Mouse (Mus musculus) liver (tissue): Measurements from ENCODE around the gene Kcna10.
A peak's percentile ranks its signal among the peaks of the same experiment; 100 is the strongest.

ENCODE experiments used
- DNase-seq: peaks from one replicate; pipeline ENCODE4 v3.0.0-alpha.2; 2020; ENCODE audit warnings: mixed read lengths

Kcna10 gene

DNA sequence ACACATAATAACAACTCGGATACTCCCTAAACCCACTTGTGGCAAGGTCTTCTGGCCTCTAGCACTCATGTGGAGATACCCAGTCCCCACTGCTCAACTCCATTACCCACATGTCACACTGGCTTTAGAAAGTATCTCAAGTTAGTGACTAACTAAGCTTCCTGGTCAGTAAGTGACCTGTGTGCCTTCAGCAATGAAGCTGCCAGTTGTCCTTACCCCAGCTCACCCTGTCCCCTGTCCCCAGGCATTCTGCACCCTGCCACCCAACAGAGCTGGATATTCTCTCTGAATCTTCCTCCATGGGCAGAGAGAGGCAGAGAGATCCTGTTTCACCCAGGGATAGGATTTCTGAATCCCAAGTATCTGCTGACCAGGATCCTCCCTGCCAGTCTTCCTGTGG, at the start of gene Kcna10:
TSS of gene Kcna10 (plus strand) at position 301 of the 400 bp plus-strand sequence.
- no peak for DNase-seq

DNA sequence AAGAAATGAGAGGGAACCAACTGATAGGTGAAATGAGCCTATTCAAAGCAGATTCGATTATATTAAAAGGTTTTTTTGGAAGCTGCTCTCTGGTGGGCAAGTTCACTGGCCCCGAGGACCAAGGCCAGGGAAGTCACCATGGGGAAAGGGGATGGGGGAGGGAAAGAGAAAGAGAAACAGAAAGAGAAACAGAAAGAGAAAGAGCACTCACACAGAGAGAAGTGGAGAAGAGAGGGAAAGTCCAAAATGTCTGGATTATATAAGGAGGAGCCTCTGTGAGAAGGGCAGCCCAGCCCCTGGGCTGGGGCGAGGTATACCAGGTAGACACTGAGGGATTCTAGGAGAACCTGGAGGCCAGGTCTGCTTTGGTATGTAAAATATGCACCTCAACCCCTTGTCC, 48.4 kb upstream of the Kcna10 start:
- no peak for DNase-seq

- no peak for DNase-seq
These were observed 35.7 kb upstream of the Kcna10 start for GRCm38 (mm10) chr3:107147126-107147525.

DNA sequence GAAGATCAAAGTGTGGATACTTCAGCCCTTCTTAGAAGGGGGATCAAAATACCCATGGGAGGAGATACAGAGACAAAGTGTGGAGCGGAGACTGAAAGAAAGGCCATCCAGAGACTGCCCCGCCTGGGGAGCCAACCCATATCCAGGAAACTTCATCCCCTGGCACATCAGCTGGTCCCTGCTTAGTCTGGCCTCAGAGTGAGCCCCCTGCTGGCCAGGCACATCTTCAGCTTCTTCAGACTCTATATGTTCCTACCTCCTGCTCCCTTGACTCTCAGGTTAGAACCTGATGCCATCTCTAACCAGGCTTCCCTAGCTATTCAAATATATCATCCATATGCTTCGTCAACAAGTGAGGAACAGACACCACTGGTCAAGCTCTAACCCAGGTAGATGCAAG, 33.9 kb upstream of the Kcna10 start:
- peak; percentile 8 for DNase-seq

- DNase-seq = no peak
These were observed 32.4 kb upstream of the Kcna10 start for GRCm38 (mm10) chr3:107150469-107150868.

GRCm38 (mm10) chr3:107150872-107151540, 31.9 kb upstream of the Kcna10 start:
- DNase-seq = no peak

DNA sequence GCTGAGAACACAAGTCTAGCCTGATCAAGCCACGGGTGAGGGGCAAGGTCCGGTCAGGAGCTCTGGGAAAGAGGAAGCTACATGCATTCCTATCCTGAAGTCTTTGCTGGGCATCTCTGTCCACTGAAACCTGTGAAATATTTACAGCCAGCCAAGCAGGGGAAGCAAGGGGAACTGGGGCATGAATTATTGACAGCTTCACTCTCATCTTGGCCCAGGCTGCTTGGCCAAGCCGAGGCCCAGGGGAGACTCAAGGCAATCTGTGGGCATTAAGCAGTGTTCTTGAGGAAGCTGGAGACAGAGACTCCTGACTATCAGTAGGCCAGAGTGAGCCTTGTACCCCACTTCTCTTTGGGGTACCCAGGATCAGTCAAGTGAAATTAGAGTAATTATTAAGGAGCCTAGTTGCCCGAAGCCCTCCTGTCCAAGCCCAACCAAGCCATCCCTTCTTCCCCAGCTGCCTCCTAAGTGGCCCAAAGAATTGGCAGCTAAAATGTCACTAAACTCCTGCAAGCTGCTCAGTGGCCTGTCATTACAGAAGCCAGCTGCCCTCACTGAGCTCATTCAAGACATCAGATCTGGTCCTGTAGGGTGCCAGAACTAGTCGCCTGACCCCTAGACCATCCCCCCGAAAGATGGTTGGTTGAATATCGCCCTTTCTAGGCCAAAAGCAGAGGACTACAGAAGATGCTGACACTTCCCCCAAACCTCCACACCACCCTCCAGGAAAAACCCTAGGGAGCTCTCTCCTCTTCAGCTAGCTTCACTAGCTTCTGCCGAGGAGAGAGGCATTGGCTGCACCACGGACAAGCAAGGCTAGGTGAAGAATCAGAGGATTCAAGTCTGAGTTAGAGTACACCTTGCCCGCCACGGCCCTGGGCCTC, 28.8 kb upstream of the Kcna10 start:
- no peak for DNase-seq

DNA sequence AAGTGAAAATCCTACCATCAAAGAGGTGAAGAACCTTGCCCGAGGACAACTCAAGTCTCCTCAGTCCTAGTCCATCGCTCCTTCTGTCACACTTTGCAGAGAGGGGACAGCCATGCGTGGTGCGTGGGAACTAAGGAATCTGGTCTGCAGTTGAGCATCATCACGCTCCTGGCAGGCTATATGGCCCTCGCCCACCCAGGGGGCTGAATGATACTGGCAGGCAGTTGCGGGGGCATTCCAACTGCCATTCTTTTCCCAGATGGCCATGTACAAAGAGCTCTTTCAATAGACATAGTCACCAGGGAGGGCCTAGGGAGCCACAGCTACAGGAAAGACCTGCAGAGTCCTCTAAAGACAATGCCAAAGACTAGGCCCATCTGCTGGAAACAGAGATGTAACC, 24.0 kb upstream of the Kcna10 start:
- no peak for DNase-seq

- DNase-seq = no peak
These were observed 23.4 kb upstream of the Kcna10 start for GRCm38 (mm10) chr3:107159418-107159817.

- DNase-seq = peak; percentile 10
These were observed 23.0 kb upstream of the Kcna10 start for GRCm38 (mm10) chr3:107159859-107160324.

GRCm38 (mm10) chr3:107162741-107163140, 20.1 kb upstream of the Kcna10 start:
- no peak for DNase-seq

GRCm38 (mm10) chr3:107169552-107169951, 13.3 kb upstream of the Kcna10 start:
- no peak for DNase-seq

DNA sequence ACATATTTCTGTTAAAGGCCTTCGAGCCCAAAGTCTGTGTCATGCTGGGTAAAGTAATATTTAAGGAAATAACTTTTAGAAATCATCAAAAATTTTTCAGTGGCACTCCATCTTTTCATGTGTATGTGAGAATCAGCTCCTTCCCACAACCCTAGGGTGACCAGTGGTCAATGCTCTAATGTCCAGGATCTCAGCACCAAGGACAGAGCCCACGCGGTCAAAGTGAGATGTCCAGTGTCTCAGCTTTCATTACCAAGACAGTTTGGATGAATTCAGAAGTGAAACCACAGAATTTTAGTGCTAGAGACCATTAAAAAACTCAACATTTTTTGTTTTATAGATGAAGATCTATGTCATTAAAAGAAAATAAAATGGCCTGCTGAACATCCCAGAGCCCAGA, 10.9 kb upstream of the Kcna10 start:
- no peak for DNase-seq

DNA sequence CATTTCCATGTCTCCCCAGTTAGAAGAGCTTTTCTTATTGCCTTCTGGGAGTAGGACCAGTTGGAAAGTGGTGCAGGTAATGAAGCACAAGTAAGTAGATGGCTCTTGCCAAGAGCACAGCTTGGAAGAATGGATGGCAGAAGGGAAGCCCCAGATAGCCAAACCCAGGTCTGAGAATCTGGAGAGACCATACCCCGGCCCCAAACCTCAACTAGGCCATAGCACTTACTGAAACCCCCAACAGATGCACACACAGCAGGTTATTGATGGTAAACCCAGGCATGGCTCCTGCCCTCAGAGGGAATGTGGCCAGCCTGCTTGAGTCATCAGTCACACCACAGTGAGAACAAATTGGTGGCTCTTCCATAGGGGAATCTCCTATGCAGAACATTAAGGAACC, 10.3 kb upstream of the Kcna10 start:
- DNase-seq = no peak

DNA sequence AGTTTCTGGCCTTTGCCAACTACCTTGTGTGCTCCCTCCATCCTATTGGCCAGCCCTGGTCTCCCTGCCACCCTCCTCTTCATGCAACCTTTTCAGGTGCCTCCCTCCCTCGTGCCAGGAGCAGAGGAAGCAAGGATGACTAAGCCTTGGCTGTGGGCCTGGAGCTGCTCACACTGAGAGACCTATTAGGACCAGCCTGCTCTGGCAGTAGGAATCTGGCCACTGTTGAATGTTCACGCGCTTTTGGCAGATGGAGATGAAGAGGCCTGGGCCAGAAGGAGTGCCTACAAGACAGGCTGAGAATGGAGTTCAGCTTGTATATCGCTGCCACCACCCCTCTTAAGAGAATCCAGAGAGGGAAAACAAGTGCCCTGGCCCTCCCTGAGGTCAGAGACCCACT, 7.4 kb upstream of the Kcna10 start:
- no peak for DNase-seq

- DNase-seq = no peak
These were observed 6.4 kb upstream of the Kcna10 start for GRCm38 (mm10) chr3:107176501-107176900.

- no peak for DNase-seq
These were observed 2.0 kb upstream of the Kcna10 start for GRCm38 (mm10) chr3:107180860-107181259.

DNA sequence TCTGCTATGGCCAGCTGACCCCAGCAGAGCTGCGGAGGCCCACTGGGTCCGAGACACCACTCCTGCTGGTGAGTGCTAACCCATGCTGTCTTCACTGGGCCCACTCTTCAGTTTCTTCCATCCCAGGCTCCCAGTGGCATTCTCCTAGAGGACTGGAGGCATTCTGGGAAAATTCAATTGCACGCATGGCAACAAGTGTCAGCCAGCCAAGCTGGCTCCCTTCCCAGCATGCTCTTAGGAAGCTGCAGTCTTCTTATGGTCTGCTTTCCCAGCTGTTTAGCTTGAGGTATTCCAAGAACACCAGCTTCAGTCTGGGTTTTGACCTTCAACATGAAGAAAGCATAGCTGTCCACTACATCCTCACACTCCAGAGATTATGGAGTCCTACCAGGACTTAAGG, 322 bp downstream of the Kcna10 start:
- no peak for DNase-seq

GRCm38 (mm10) chr3:107185597-107185996, 2.7 kb downstream of the Kcna10 start:
- DNase-seq = no peak

GRCm38 (mm10) chr3:107187022-107187421, 4.2 kb downstream of the Kcna10 start:
- DNase-seq = no peak

- peak; percentile 5 for DNase-seq
These were observed 5.5 kb downstream of the Kcna10 start for GRCm38 (mm10) chr3:107188226-107188899.

DNA sequence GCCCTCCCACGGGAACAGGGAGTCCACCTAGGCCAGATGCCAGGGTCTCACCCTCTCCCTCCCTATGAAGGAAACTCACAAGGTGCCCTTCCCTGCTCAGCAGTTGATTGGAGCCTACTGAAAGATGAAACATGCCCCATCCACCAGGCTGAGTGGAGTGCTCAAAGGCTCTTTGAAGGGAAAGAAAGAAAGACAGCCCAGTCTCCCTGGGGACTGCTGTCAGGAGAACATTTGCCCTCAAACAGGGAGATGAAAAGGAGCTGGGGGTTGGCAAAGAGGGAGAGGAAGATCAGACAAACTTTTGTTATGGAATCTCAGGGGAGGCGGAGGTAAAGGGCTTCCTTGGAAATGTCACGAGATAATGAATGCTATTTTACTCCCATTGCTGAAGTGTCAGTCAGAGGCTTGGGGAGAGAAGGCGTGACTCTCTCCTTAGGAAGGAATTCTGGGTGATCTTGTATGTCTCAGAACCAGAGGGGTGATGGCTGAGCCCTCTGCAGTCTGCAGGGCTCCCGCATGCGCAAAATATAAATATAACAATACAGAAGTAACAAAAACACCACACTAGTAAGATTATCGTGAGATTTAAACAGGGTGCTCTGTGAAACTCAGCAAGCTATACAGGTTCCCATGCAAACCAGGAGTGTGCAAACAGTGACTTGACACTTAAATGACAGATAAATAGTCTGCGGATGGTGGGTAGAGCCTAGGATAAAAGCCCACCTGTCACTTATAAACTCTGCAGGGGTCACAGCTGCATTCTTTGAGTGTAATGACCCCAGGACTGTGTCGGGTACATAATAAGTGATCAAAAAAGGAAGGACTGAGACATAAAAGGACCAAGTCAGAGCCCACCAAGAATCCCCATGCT, 18.7 kb downstream of the Kcna10 start:
- DNase-seq = no peak

DNA sequence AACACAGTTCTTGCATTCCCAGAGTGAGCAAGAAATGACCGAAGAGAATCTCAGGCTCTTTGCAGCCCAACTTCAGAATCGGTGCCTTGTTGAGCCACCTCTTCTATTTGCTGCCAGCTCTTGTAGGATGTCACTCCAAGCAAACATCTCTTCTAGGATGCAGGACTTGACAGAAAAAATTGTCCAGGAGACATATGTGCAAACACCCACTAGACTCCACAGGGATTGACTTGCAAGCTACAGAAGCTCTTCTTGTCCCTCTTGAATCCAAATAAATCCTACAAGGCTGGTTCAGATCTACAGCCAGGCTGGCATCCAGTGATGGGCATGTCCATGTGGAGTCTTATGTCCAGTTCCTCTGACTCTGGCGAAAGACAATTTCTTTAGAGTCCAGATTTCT, 21.6 kb downstream of the Kcna10 start:
- no peak for DNase-seq
